Mouse (Mus musculus): ENCODE data around the gene Chac2.
A peak's percentile ranks its signal among the peaks of the same experiment; 100 is the strongest.
"Not testable (repeated sequence)": the region's sequence is repeated elsewhere in the genome, so short reads cannot be mapped to it uniquely, and the experiment has no call there.

Chac2 gene

GRCm38 (mm10) chr11:30985877-30986624 lies at the start of gene Chac2:
Gene Chac2 (minus strand): TSS chr11:30986350.
- peak; percentile 86 for DNase-seq (ENCODE audit: low spot score)

- DNase-seq (ENCODE audit: low spot score) = no peak
Observed at GRCm38 (mm10) chr11:31034958-31035357, 48.8 kb upstream of the Chac2 start.

GRCm38 (mm10) chr11:31017466-31017865 lies 31.3 kb upstream of the Chac2 start:
- not testable (repeated sequence) for DNase-seq (ENCODE audit: low spot score)

- not testable (repeated sequence) for DNase-seq (ENCODE audit: low spot score)
Observed at GRCm38 (mm10) chr11:31009668-31010067, 23.5 kb upstream of the Chac2 start.

GRCm38 (mm10) chr11:31001169-31001908 lies 15.2 kb upstream of the Chac2 start:
- DNase-seq (ENCODE audit: low spot score) = no peak

GRCm38 (mm10) chr11:31000028-31000427 lies 13.9 kb upstream of the Chac2 start:
- DNase-seq (ENCODE audit: low spot score) = no peak

- no peak for DNase-seq (ENCODE audit: low spot score)
Observed at GRCm38 (mm10) chr11:30998704-30999103, 12.6 kb upstream of the Chac2 start.

GRCm38 (mm10) chr11:30998199-30998598 lies 12.0 kb upstream of the Chac2 start:
- no peak for DNase-seq (ENCODE audit: low spot score)

- DNase-seq (ENCODE audit: low spot score) = no peak
Observed at GRCm38 (mm10) chr11:30996670-30997069, 10.5 kb upstream of the Chac2 start.

GRCm38 (mm10) chr11:30986625-30987017 lies 471 bp upstream of the Chac2 start:
- DNase-seq (ENCODE audit: low spot score) = no peak

GRCm38 (mm10) chr11:30985237-30985636 lies 913 bp downstream of the Chac2 start:
- no peak for DNase-seq (ENCODE audit: low spot score)

- peak; percentile 86 for DNase-seq (ENCODE audit: low spot score)
Observed at GRCm38 (mm10) chr11:30954279-30954725, 31.8 kb downstream of the Chac2 start, which contains the start of gene Erlec1. Gene Erlec1 (minus strand): TSS chr11:30954335.

GRCm38 (mm10) chr11:30953469-30954154 lies 32.5 kb downstream of the Chac2 start:
- DNase-seq (ENCODE audit: low spot score) = peak; percentile 53

GRCm38 (mm10) chr11:30952829-30953228 lies 33.3 kb downstream of the Chac2 start:
- DNase-seq (ENCODE audit: low spot score) = no peak

- DNase-seq (ENCODE audit: low spot score) = no peak
Observed at GRCm38 (mm10) chr11:30943522-30943921, 42.6 kb downstream of the Chac2 start.

- DNase-seq (ENCODE audit: low spot score) = no peak
Observed at GRCm38 (mm10) chr11:30928498-30928897, 57.7 kb downstream of the Chac2 start.

GRCm38 (mm10) chr11:30928079-30928478 lies 58.1 kb downstream of the Chac2 start:
- DNase-seq (ENCODE audit: low spot score) = no peak
